23 mouse cellular contexts compared by ENCODE assay signal in genomic region chr17:5273118-5273517, GRCm38 (mm10).
DNase-seq lines count a peak whose midpoint lies in the region; ATAC-seq and TF ChIP-seq lines count a peak whose summit lies in the region.
"Had no signal": no experiment of that assay in that cellular context is flagged by ENCODE, and none has a peak within 500 bp of the region (broad histone marks: within the 10 kb centered on the region; RNA-seq: fewer than 3 reads in every experiment).

No protein-coding gene starts in this region.

- peak; percentile 43 for ATAC-seq in forebrain, embryonic 13.5 days
- ATAC-seq in heart, embryonic 16.5 days (replicated peaks; ENCODE audit: extremely low read depth, insufficient read depth, low FRiP score): no peak
- no peak for ATAC-seq in stomach, embryonic 15.5 days (ENCODE audit: insufficient read depth, low FRiP score, low read depth)
- no peak for ATAC-seq in stomach, postnatal 0 days (ENCODE audit: low FRiP score, low TSS enrichment)
- ATAC-seq: CD4-positive, CD25-positive, alpha-beta regulatory T cell, adult 4 months; intestine, embryonic 15.5 days had no signal

- no peak for TF ChIP-seq CTCF in stomach, postnatal 0 days (IDR thresholded peaks at IDR 0.05; ENCODE audit: low read depth)

- H3K4me2 ChIP-seq in forebrain, embryonic 13.5 days: no peak overlapping the region
- no peak overlapping the region for H3K4me2 ChIP-seq in heart, embryonic 16.5 days (ENCODE audit: low read depth, low read length)
- H3K4me2 ChIP-seq in stomach, embryonic 15.5 days: no peak overlapping the region
- no peak overlapping the region for H3K4me2 ChIP-seq in stomach, postnatal 0 days (replicated peaks; ENCODE audit: low read depth)
- H3K4me2 ChIP-seq: embryonic facial prominence, embryonic 13.5 days; heart, embryonic 11.5 days; hindbrain, embryonic 14.5 days; intestine, embryonic 15.5 days had no signal

- H3K9me3 ChIP-seq in forebrain, embryonic 13.5 days (replicated peaks): no peaks in the 10 kb centered on the region
- no peaks in the 10 kb centered on the region for H3K9me3 ChIP-seq in forebrain, embryonic 10.5 days
- no peaks in the 10 kb centered on the region for H3K9me3 ChIP-seq in heart, embryonic 16.5 days (replicated peaks; ENCODE audit: control insufficient read depth, low read length)
- no peaks in the 10 kb centered on the region for H3K9me3 ChIP-seq in heart, embryonic 10.5 days
- no peaks in the 10 kb centered on the region for H3K9me3 ChIP-seq in stomach, embryonic 15.5 days
- no peaks in the 10 kb centered on the region for H3K9me3 ChIP-seq in stomach, postnatal 0 days (ENCODE audit: control insufficient read depth, low read length)
- H3K9me3 ChIP-seq: embryonic facial prominence, embryonic 13.5 days; G1E; intestine, embryonic 15.5 days had no signal

- TF ChIP-seq EP300 in stomach, postnatal 0 days (optimal IDR thresholded peaks at IDR 0.05): no peak

- H3K27me3 ChIP-seq in forebrain, embryonic 13.5 days: no peaks in the 10 kb centered on the region
- no peaks in the 10 kb centered on the region for H3K27me3 ChIP-seq in forebrain, embryonic 10.5 days (ENCODE audit: poor library complexity, severe bottlenecking)
- no peaks in the 10 kb centered on the region for H3K27me3 ChIP-seq in heart, embryonic 16.5 days (ENCODE audit: control insufficient read depth, insufficient read depth, low read length)
- H3K27me3 ChIP-seq in heart, embryonic 10.5 days (ENCODE audit: insufficient read depth, poor library complexity, severe bottlenecking): no peaks in the 10 kb centered on the region
- no peaks in the 10 kb centered on the region for H3K27me3 ChIP-seq in stomach, embryonic 15.5 days (replicated peaks)
- H3K27me3 ChIP-seq in stomach, postnatal 0 days (ENCODE audit: control insufficient read depth, insufficient read depth, low read length): no peaks in the 10 kb centered on the region
- H3K27me3 ChIP-seq: embryonic facial prominence, embryonic 13.5 days; intestine, embryonic 15.5 days had no signal

- peak overlapping the region; percentile 66 for H3K27ac ChIP-seq in forebrain, embryonic 13.5 days
- H3K27ac ChIP-seq in forebrain, embryonic 10.5 days: no peak overlapping the region
- H3K27ac ChIP-seq in heart, embryonic 16.5 days (ENCODE audit: low read length): peak overlapping the region; percentile 42; the same call in 1 of the 2 replicates
- no peak overlapping the region for H3K27ac ChIP-seq in heart, embryonic 10.5 days
- 0 out of 2 replicates have a peak overlapping the region, but pooled peaks have one; percentile 21 for H3K27ac ChIP-seq in stomach, embryonic 15.5 days
- H3K27ac ChIP-seq in stomach, postnatal 0 days (replicated peaks): no peak overlapping the region
- H3K27ac ChIP-seq: embryonic facial prominence, embryonic 13.5 days; hindbrain, embryonic 14.5 days; intestine, embryonic 15.5 days had no signal

- peaks cover 48% of the 10 kb centered on the region for H3K4me1 ChIP-seq in forebrain, embryonic 13.5 days
- 0 out of 2 replicates have a peak, but pooled peaks cover 3% of the 10 kb centered on the region for H3K4me1 ChIP-seq in forebrain, embryonic 10.5 days
- H3K4me1 ChIP-seq in heart, embryonic 16.5 days (ENCODE audit: control insufficient read depth, insufficient read depth, low read length): peaks cover 17% of the 10 kb centered on the region
- H3K4me1 ChIP-seq in heart, embryonic 10.5 days: peaks cover 12% of the 10 kb centered on the region
- H3K4me1 ChIP-seq in stomach, embryonic 15.5 days: 0 out of 2 replicates have a peak, but pooled peaks cover 2% of the 10 kb centered on the region
- 0 out of 2 replicates have a peak, but pooled peaks cover 2% of the 10 kb centered on the region for H3K4me1 ChIP-seq in stomach, postnatal 0 days (replicated peaks; ENCODE audit: control insufficient read depth, insufficient read depth)
- H3K4me1 ChIP-seq: embryonic facial prominence, embryonic 13.5 days had no signal

- WGBS in forebrain, embryonic 13.5 days: 74% methylated on average over 3 of the region's 3 CpGs
- WGBS in forebrain, embryonic 10.5 days: 88% methylated on average over 3 of the region's 3 CpGs
- WGBS in heart, embryonic 16.5 days: 87% methylated on average over 3 of the region's 3 CpGs
- 92% methylated on average over 3 of the region's 3 CpGs for WGBS in heart, embryonic 10.5 days
- 89% methylated on average over 3 of the region's 3 CpGs for WGBS in stomach, embryonic 15.5 days
- WGBS in stomach, postnatal 0 days: 80% methylated on average over 3 of the region's 3 CpGs

- H3K36me3 ChIP-seq in forebrain, embryonic 13.5 days (ENCODE audit: poor library complexity, severe bottlenecking): peaks cover under 1% of the 10 kb centered on the region; the same call in 1 of the 2 replicates
- H3K36me3 ChIP-seq in forebrain, embryonic 10.5 days (replicated peaks): peaks cover 29% of the 10 kb centered on the region
- H3K36me3 ChIP-seq in heart, embryonic 16.5 days (ENCODE audit: control insufficient read depth, insufficient read depth): no peaks in the 10 kb centered on the region; the same call in 1 of the 2 replicates
- H3K36me3 ChIP-seq in heart, embryonic 10.5 days: peaks cover 1% of the 10 kb centered on the region; the same call in 1 of the 2 replicates
- H3K36me3 ChIP-seq in stomach, embryonic 15.5 days: no peaks in the 10 kb centered on the region
- H3K36me3 ChIP-seq in stomach, postnatal 0 days (ENCODE audit: control insufficient read depth, insufficient read depth, low read length): 0 out of 2 replicates have a peak, but pooled peaks cover 3% of the 10 kb centered on the region

- no peak for DNase-seq in forebrain, embryonic 10.5 days (ENCODE audit: extremely low spot score, low spot score)
- no peak for DNase-seq in heart, embryonic 10.5 days (ENCODE audit: low spot score)
- DNase-seq in stomach, postnatal 0 days (ENCODE audit: low spot score): no peak
- DNase-seq in urinary bladder, adult 2 months (ENCODE audit: low spot score): no peak
- DNase-seq: adrenal gland, adult 8-10 months; adrenal gland, postnatal 36 days; B cell, adult 2 months; cerebellum, adult 11 months; cerebellum, adult 8-10 months; cerebellum, postnatal 14 days; gastrocnemius, postnatal 10 days; heart, adult 18-20 months; heart, postnatal 36 days; kidney, adult 18-20 months had no signal

- no peak overlapping the region for H3K9ac ChIP-seq in forebrain, embryonic 13.5 days
- H3K9ac ChIP-seq in heart, embryonic 16.5 days (ENCODE audit: low read length): no peak overlapping the region
- H3K9ac ChIP-seq in stomach, embryonic 15.5 days: no peak overlapping the region
- no peak overlapping the region for H3K9ac ChIP-seq in stomach, postnatal 0 days (ENCODE audit: low read length)
- H3K9ac ChIP-seq: embryonic facial prominence, embryonic 13.5 days; hindbrain, embryonic 14.5 days; intestine, embryonic 15.5 days had no signal

- H3K4me3 ChIP-seq in forebrain, embryonic 13.5 days: no peak overlapping the region
- H3K4me3 ChIP-seq in forebrain, embryonic 10.5 days: no peak overlapping the region
- H3K4me3 ChIP-seq in heart, embryonic 16.5 days (ENCODE audit: low read length): no peak overlapping the region
- H3K4me3 ChIP-seq in heart, embryonic 10.5 days: no peak overlapping the region
- no peak overlapping the region for H3K4me3 ChIP-seq in stomach, embryonic 15.5 days (replicated peaks)
- H3K4me3 ChIP-seq in stomach, postnatal 0 days (ENCODE audit: low read depth, low read length): no peak overlapping the region
- H3K4me3 ChIP-seq: embryonic facial prominence, embryonic 13.5 days; intestine, embryonic 15.5 days had no signal

Comparison
In these comparisons a context has a peak if more than half of its experiments do, and no peak if none do; other contexts are left out.
1. H3K27ac ChIP-seq: peak in forebrain, embryonic 13.5 days (single experiment), heart, embryonic 16.5 days (single experiment) and stomach, embryonic 15.5 days (single experiment); none in forebrain, embryonic 10.5 days (single experiment), heart, embryonic 10.5 days (single experiment) and stomach, postnatal 0 days (single experiment).